Mouse (Mus musculus): ENCODE measurements around the gene Nxf1.
"Not testable (repeated sequence)": the region's sequence is repeated elsewhere in the genome, so short reads cannot be mapped to it uniquely, and the experiment has no call there.

Gene Nxf1

DNA sequence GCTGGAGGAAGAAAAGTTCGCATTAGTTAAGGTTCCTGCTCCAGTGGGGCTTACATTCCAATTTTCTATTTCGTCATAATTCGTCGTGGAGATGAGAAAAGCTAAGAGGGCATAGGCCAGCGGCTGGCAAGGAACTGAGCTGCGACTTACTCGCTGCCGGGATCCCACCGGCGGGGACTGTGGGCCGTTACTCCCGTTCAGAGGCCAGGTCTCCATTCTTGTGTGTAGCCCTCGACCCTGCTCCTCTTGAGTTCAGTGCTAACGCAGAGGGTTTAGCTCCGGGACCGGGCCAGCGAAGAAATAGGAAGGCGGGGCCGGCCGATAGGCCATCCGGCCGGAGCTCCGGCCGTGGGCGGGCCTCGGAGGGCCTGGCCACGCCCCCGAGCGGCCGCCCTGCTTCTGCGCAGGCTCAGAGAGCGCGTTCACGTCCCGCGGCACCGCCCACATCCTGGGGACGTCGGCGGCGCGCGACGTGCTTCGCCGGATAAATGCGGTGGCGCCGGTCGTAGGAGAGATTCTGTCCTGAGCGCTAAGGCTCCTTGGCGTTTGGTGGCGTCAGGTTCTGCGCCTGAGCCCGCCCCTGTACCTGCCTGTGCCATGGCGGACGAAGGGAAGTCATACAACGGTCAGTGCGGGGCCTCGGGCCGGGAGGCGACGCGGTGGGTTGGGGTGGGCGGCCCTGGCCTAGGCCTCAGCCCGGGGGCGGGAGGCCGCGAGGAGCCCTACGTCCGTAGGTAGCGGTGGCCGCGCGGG, at the start of gene Nxf1:
Gene Nxf1 (plus strand): TSS at position 439 of the 753 bp plus-strand sequence.
- peak; percentile 98 for DNase-seq

DNA sequence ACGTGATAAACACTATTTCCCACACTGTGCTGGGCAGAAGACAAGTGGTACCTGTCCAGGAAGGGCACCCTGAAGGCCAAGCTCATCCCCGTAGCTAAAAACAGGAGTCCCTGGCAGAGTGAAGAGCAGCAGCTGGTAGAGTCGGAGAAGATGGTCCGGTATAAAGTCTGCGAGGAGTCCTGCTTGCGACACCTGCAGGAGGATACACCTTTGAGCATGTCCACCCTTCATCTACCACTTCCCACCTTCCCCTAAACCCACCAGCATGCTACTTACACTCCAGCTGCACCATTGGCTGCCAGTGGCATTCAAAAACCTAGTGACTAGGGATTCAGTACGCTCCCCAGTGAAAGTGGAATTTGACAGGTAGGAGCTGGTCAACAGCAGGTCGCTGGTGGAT, 47.9 kb upstream of the Nxf1 start:
- DNase-seq = no peak

- no peak for DNase-seq
These were observed 46.8 kb upstream of the Nxf1 start for GRCm38 (mm10) chr19:8710057-8710456.

DNA sequence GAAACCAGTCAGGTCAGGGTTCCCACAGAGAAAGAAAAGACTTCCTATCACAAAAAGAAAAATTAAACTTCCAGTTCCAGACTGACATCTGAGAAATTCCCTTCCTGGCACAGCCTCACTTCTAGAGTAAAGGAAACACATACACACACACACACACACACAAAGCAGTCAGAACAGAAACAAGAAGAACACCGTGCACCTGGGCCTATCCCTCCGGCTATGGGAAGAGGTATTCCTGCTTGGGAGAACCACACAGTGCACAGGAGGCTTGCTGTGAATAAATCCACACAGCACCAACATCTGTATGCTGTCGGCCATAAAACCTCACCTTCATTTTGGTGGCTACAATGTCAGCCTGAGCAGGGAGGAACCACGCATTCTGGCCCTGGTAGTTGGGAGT, 45.4 kb upstream of the Nxf1 start:
- peak; percentile 34 for DNase-seq

- no peak for DNase-seq
These were observed 44.7 kb upstream of the Nxf1 start for GRCm38 (mm10) chr19:8711949-8712869.

- peak; percentile 90 for DNase-seq
These were observed 44.0 kb upstream of the Nxf1 start for GRCm38 (mm10) chr19:8712870-8713305.

DNA sequence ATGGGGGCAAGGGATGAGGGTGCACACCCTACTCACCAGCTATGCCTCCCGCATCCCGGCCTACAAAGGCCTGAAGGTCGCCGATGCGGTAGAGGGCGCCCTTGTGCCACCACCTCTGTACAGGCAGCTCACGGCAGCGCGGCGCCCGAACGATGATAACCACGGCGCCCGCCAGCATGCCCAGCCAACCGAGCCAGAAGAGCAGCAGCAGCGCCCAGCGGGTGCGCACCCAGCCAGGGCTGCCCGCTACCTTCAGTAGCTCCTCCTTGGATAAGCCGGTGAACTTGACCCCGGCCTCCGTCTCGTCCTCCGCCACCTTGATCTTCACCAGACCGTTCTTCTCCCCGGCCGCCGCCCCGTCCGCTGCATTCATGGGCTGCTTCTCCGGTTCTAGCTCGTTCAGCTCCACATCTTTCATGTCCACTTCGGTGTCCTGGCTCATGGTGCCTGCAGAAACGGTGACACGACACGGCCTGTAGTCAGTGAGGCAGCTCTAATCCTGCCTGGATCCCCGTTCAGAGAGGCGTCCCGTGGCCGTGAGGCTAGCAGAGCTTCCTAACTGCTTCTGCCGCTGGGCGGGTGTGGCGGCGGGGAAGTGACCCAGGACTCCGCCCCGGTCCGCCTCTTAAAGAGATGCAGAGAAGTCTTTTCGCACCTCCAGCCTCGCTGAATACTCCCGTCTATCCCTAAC, 43.4 kb upstream of the Nxf1 start:
- DNase-seq = peak; percentile 96

- DNase-seq = no peak
These were observed 42.7 kb upstream of the Nxf1 start for GRCm38 (mm10) chr19:8713997-8714652.

DNA sequence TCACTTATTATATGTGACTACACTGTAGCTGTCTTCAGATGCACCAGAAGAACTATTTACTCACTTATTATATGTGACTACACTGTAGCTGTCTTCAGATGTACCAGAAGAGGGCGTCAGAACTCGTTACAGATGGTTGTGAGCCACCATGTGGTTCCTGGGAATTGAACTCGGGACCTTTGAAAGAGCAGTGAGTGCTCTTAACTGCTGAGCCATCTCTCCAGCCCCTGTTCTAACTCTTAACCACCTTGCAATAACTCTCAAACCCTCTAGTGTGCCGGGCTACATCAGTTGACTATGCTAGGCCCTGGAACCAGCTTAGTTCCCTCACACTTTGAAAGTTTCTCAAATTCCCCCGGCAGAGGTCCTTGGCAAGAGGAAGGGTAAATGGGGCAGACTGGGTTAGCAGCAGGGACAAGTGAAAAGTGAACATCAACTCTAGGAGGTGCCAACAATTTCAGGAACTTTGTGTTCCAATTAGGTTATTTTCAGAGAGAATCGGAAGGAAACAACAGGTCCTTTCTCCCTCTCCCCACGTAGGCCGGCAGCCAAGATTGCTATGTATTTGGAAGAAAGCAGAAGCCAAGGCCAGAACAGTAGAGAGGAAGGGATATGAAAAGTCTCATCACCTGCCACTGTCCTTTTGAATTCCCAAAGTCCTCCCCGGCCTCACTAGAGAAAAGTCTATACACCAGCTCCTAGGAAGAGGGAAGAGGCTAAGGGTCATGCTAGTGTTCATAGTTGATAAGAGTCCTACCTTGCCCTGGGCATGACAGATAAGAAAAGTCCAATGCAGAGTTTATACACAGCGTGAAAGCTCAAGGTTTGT, 42.0 kb upstream of the Nxf1 start:
- DNase-seq = peak; percentile 25

DNA sequence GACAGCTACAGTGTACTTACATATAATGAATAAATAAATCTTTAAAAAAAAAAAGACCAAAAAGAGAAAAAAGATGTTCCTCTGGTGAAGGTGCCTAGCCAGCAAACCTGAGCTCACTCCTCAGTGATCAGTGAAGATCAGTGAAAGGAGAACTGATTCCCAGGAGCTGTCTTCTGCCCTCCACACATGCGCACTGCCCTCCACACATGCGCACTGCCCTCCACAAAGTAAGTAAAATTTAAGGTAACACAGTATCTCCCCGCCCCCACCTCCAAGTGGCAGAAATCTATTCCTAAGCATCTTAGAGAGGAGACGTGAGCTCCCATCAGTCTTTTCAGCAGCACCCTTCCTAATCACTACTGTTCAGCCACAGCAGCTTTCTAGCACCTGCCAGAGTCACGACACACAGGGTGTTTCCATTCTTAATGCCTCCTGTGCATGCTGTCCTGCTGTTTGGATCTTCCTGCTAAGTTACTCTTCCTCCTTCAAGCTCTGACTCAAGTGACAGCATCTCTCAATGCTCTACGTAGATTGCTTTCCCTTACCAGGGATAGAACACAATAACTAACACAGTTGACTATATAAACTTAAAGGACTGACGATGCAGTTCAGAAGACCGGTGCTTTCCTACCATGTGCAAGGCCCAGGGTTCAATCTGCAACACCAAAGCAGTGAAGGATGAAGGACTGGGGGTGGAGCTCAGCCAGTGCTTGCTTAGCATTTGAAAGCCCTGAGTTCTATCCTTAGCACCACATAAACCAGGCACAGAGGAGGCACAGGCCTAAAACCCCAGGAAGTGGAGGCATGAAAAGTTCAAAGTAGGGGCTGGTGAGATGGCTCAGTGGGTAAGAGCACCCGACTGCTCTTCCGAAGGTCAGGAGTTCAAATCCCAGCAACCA, 40.8 kb upstream of the Nxf1 start:
- DNase-seq = no peak

DNA sequence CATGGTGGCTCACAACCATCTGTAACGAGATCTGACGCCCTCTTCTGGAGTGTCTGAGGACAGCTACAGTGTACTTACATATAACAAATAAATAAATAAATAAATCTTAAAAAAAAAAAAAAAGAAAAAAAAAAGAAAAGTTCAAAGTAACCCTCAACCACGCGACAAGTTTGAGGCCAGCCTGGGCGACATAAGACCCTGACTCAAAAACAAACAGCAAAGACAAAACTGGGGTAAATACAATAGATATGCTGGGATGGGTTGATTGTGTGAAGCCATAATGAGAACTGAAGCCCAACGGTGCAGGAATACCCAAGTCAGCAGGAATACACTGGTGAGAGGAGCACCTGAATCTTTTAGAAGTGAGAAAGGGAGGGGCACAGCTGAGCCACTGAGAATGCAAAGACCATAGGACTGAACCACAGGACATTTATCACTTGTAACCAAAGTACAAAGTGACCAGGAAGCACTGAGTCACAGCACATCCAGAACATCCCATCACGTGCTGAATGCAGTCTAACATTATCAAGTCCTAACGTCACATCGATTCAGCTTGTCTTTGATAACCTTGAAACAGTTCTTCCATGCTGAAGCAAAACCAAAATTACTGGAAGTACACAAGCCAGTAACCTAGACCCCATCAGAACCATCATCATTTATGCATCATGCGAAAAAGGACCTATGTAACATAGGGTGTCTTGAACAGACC, 40.0 kb upstream of the Nxf1 start:
- no peak for DNase-seq

- DNase-seq = peak; percentile 58
These were observed 38.5 kb upstream of the Nxf1 start for GRCm38 (mm10) chr19:8718357-8718756.

- DNase-seq = not testable (repeated sequence)
These were observed 37.8 kb upstream of the Nxf1 start for GRCm38 (mm10) chr19:8719037-8719436.

- DNase-seq = no peak
These were observed 35.5 kb upstream of the Nxf1 start for GRCm38 (mm10) chr19:8721378-8721777.

DNA sequence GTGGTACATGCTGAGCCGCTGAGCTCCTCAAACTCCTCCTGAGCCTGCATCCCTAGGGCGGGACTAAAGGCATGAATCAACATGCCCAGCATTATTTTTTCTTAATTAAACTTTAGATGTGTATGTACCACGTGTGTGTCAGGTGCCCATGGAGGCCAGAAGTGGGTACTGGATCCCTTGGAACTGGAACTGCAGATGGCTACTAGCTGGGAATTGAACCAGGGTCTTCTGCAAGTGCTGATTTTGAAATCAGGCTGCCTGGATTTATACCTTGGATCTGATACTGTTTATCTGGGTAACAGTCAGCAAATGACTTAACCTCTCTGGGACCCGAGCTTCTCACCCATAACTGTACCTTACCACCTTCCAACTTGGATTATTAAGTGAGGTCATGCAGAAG, 34.9 kb upstream of the Nxf1 start:
- no peak for DNase-seq

DNA sequence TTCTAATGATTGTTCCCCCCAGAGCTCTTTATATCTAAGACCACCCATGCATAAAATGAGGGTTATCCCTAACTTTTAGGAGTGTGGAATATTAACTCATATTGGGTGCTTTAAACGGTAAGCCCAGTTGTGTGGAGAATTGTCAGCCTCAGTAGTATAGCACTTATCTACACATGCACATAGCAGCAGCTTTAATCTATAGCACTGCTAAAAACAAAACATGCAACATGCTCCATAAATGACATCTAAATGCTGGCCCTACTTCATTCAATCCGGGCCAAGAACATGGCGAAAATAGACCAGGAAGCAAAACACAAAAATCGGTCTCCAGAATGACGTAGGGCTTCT, 34.3 kb upstream of the Nxf1 start:
- DNase-seq = no peak

GRCm38 (mm10) chr19:8722907-8723573, 33.8 kb upstream of the Nxf1 start, which contains the start of gene Slc3a2:
Gene Slc3a2 (minus strand): TSS chr19:8723369.
- DNase-seq = peak; percentile 96

DNA sequence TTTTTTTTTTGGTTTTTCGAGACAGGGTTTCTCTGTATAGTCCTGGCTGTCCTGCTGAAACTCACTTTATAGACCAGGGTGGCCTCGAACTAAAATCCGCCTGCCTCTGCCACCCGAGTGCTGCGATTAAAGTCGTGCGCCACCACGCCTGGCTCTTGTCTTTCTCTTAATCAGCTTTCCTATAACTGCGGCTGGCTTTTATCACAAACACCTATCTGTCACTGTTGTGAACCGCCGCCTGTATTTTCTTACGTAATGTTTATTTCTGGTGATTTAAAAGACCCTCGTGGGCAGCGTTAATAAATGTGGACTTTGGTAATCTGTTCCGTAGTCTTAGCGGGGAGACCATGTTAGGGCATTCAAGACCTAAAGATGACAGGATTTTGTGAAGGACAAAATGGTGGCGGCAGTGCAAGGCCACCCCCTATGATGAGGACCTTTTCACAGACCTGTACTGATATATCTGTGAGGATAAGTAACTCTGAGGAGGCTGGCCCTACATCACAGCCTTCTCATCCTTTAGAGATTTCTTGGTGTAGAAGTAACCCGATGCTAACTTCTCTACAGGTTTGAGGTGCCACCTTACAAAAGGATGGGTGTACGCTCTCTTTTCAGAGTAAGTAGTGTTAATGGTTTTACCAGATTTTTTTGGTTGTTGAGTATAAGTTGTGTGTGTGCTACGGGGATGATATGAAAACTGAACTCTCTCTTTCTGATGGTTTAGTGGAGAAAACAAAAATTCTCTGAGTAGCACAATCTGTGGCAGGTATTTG, 33.1 kb upstream of the Nxf1 start:
- DNase-seq = no peak

GRCm38 (mm10) chr19:8724392-8724791, 32.5 kb upstream of the Nxf1 start:
- no peak for DNase-seq

All from kidney, postnatal 10 days (tissue).